Mouse (Mus musculus) right cerebral cortex, adult 18-20 months (tissue): ENCODE measurements around the gene Rpl32.
A peak's percentile ranks its signal among the peaks of the same experiment; 100 is the strongest.
"Not testable (repeated sequence)": the region's sequence is repeated elsewhere in the genome, so short reads cannot be mapped to it uniquely, and the experiment has no call there.

Experiments
- DNase-seq: peaks from one replicate; pipeline ENCODE4 v3.0.0; 2022; ENCODE audit warnings: mixed read lengths

The Rpl32 gene

GRCm38 (mm10) chr6:115808488-115809231, at the start of gene Rpl32:
Rpl32 (minus strand) TSS chr6:115808747.
- DNase-seq = peak; percentile 90

GRCm38 (mm10) chr6:115856361-115856745, 47.8 kb upstream of the Rpl32 start:
- DNase-seq = peak; percentile 33

GRCm38 (mm10) chr6:115855733-115856360, 47.3 kb upstream of the Rpl32 start:
- no peak for DNase-seq

- no peak for DNase-seq
These were observed 45.9 kb upstream of the Rpl32 start for GRCm38 (mm10) chr6:115854432-115854831.

GRCm38 (mm10) chr6:115853985-115854384, 45.4 kb upstream of the Rpl32 start:
- no peak for DNase-seq

GRCm38 (mm10) chr6:115853091-115853813, 44.7 kb upstream of the Rpl32 start, which contains the start of the genes Mbd4 and Ift122:
Mbd4 (minus strand) TSS chr6:115853371.
Ift122 (plus strand) TSS chr6:115853470.
- DNase-seq = peak; percentile 100

- DNase-seq = no peak
These were observed 44.0 kb upstream of the Rpl32 start for GRCm38 (mm10) chr6:115852446-115853090.

GRCm38 (mm10) chr6:115848598-115849304, 40.2 kb upstream of the Rpl32 start:
- DNase-seq = no peak

GRCm38 (mm10) chr6:115846640-115847411, 38.3 kb upstream of the Rpl32 start:
- DNase-seq = peak; percentile 59

GRCm38 (mm10) chr6:115845006-115845405, 36.5 kb upstream of the Rpl32 start:
- DNase-seq = no peak

- DNase-seq = no peak
These were observed 30.2 kb upstream of the Rpl32 start for GRCm38 (mm10) chr6:115838745-115839144.

GRCm38 (mm10) chr6:115838161-115838597, 29.6 kb upstream of the Rpl32 start, which contains the start of gene Efcab12:
Efcab12 (minus strand) TSS chr6:115838412.
- DNase-seq = peak; percentile 88

GRCm38 (mm10) chr6:115833861-115834260, 25.3 kb upstream of the Rpl32 start:
- no peak for DNase-seq

GRCm38 (mm10) chr6:115832152-115832850, 23.8 kb upstream of the Rpl32 start:
- no peak for DNase-seq

GRCm38 (mm10) chr6:115830779-115831601, 22.4 kb upstream of the Rpl32 start:
- DNase-seq = no peak

GRCm38 (mm10) chr6:115823850-115824464, 15.4 kb upstream of the Rpl32 start:
- not testable (repeated sequence) for DNase-seq

GRCm38 (mm10) chr6:115821216-115821993, 12.9 kb upstream of the Rpl32 start:
- no peak for DNase-seq

- no peak for DNase-seq
These were observed 9.6 kb upstream of the Rpl32 start for GRCm38 (mm10) chr6:115818129-115818528.
